Mouse (Mus musculus) intestine, embryonic 15.5 days (tissue): ENCODE results near the gene Derl2. TPM values are rescaled to one million over a fixed set of nuclear protein-coding genes. Genes with fewer than 3 reads are reported as not detected.

Source experiments
- polyA plus RNA-seq: library from polyadenylated mRNA; unstranded; fragments of >200 nt; fragmentation: Nextera tagmentation; extraction: Ambion mirVana; gene quantifications from 2 replicates; pipeline ENCODE4 v1.2.1, GENCODE M21; 2015

Gene Derl2
- polyA plus RNA-seq, 1 experiment from 2014 or later: 71.8 TPM

Other genes starting within 250 kb of the Derl2 start
- gene Scimp, start 207.3 kb downstream of the Derl2 start, polyA plus RNA-seq: 0.70 and 0.88 TPM in 2 replicates
- 51.4 and 53.9 TPM in 2 replicates for gene Rabep1, start 175.1 kb downstream of the Derl2 start, polyA plus RNA-seq
- gene Nup88, start 49.9 kb downstream of the Derl2 start, polyA plus RNA-seq: 100 and 104 TPM in 2 replicates
- 63.3 and 66.7 TPM in 2 replicates for gene Rpain, start 49.6 kb downstream of the Derl2 start, polyA plus RNA-seq
- 360 and 393 TPM in 2 replicates for gene C1qbp, start 36.8 kb downstream of the Derl2 start, polyA plus RNA-seq
- gene Dhx33, start 15.4 kb downstream of the Derl2 start, polyA plus RNA-seq: 15.0 and 16.0 TPM in 2 replicates
- gene Mis12, start 230 bp downstream of the Derl2 start, polyA plus RNA-seq: 34.3 and 35.5 TPM in 2 replicates
- 67.9 and 76.7 TPM in 2 replicates for gene 6330403K07Rik, start 13.7 kb upstream of the Derl2 start, polyA plus RNA-seq
- 0.14 and 0.20 TPM in 2 replicates for gene Nlrp1a, start 124.9 kb upstream of the Derl2 start, polyA plus RNA-seq
- gene Nlrp1b, start 210.9 kb upstream of the Derl2 start, polyA plus RNA-seq: 0.10 and 0.21 TPM in 2 replicates